Mouse (Mus musculus): ENCODE measurements around the gene Pimreg. TPM values are rescaled to one million over a fixed set of nuclear protein-coding genes. Genes with fewer than 3 reads are reported as not detected.

Pimreg gene
- polyA plus RNA-seq, 1 experiment from 2014 or later = 67.0 TPM

GRCm38 (mm10) chr11:72050895-72051858 lies 9.3 kb downstream of the Pimreg start:
- peaks cover 7% of the 10 kb centered on the region; the same call in 1 of the 2 replicates for H3K4me1 ChIP-seq (ENCODE audit: control insufficient read depth, insufficient read depth, low read length)
- H3K27ac ChIP-seq (ENCODE audit: low read length) = no peak overlapping the region
- peaks cover 4% of the 10 kb centered on the region for H3K36me3 ChIP-seq (ENCODE audit: control insufficient read depth, insufficient read depth)
- WGBS = 3% methylated on average over 45 of the region's 45 CpGs
- peak overlapping the region; percentile 69 for H3K9ac ChIP-seq (ENCODE audit: low read length)
- peak overlapping the region; percentile 56 for H3K4me3 ChIP-seq (ENCODE audit: low read length)
- H3K4me2 ChIP-seq (ENCODE audit: low read depth, low read length) = peak overlapping the region; percentile 89
- peaks cover 8% of the 10 kb centered on the region for H3K27me3 ChIP-seq (ENCODE audit: control insufficient read depth, insufficient read depth, low read length)
- 0 out of 2 replicates have a peak, but pooled peaks have one; percentile 29 for ATAC-seq (replicated peaks; ENCODE audit: extremely low read depth, insufficient read depth, low FRiP score)
- H3K9me3 ChIP-seq (replicated peaks; ENCODE audit: control insufficient read depth, low read length) = no peaks in the 10 kb centered on the region

GRCm38 (mm10) chr11:72052221-72052620 lies 10.4 kb downstream of the Pimreg start:
- peaks cover 8% of the 10 kb centered on the region for H3K27me3 ChIP-seq (ENCODE audit: control insufficient read depth, insufficient read depth, low read length)
- H3K36me3 ChIP-seq (ENCODE audit: control insufficient read depth, insufficient read depth) = no peaks in the 10 kb centered on the region
- H3K9ac ChIP-seq (ENCODE audit: low read length) = no peak overlapping the region
- ATAC-seq (replicated peaks; ENCODE audit: extremely low read depth, insufficient read depth, low FRiP score) = no peak
- peaks cover 7% of the 10 kb centered on the region; the same call in 1 of the 2 replicates for H3K4me1 ChIP-seq (ENCODE audit: control insufficient read depth, insufficient read depth, low read length)
- no peak overlapping the region for H3K4me2 ChIP-seq (ENCODE audit: low read depth, low read length)
- WGBS = 60% methylated on average over 3 of the region's 3 CpGs
- H3K9me3 ChIP-seq (replicated peaks; ENCODE audit: control insufficient read depth, low read length) = no peaks in the 10 kb centered on the region
- no peak overlapping the region for H3K27ac ChIP-seq (ENCODE audit: low read length)
- no peak overlapping the region for H3K4me3 ChIP-seq (ENCODE audit: low read length)

- Histone ChIP-seq H3K27me3 (ENCODE audit: control insufficient read depth, insufficient read depth, low read length) (peaks cover 8% of the 10 kb centered on the region), H3K36me3 (ENCODE audit: control insufficient read depth, insufficient read depth) (no peaks in the 10 kb centered on the region), H3K4me1 (ENCODE audit: control insufficient read depth, insufficient read depth, low read length) (peaks cover 7% of the 10 kb centered on the region; the same call in 1 of the 2 replicates), H3K27ac (ENCODE audit: low read length) (no peak overlapping the region), H3K4me2 (ENCODE audit: low read depth, low read length) (no peak overlapping the region), H3K9me3 (replicated peaks; ENCODE audit: control insufficient read depth, low read length) (no peaks in the 10 kb centered on the region), H3K4me3 (ENCODE audit: low read length) (no peak overlapping the region), H3K9ac (ENCODE audit: low read length) (no peak overlapping the region)
- WGBS = 14% methylated on average over 5 of the region's 5 CpGs
- no peak for ATAC-seq (replicated peaks; ENCODE audit: extremely low read depth, insufficient read depth, low FRiP score)
Measured at GRCm38 (mm10) chr11:72052636-72053035, 10.8 kb downstream of the Pimreg start.

GRCm38 (mm10) chr11:72055176-72055575 lies 13.3 kb downstream of the Pimreg start:
- H3K9ac ChIP-seq (ENCODE audit: low read length) = no peak overlapping the region
- WGBS = 53% methylated on average over 2 of the region's 2 CpGs
- H3K27ac ChIP-seq (ENCODE audit: low read length) = no peak overlapping the region
- no peaks in the 10 kb centered on the region for H3K36me3 ChIP-seq (ENCODE audit: control insufficient read depth, insufficient read depth)
- H3K4me2 ChIP-seq (ENCODE audit: low read depth, low read length) = no peak overlapping the region
- no peak overlapping the region for H3K4me3 ChIP-seq (ENCODE audit: low read length)
- H3K27me3 ChIP-seq (ENCODE audit: control insufficient read depth, insufficient read depth, low read length) = peaks cover 8% of the 10 kb centered on the region; the same call in 1 of the 2 replicates
- no peaks in the 10 kb centered on the region for H3K9me3 ChIP-seq (replicated peaks; ENCODE audit: control insufficient read depth, low read length)
- no peak for ATAC-seq (replicated peaks; ENCODE audit: extremely low read depth, insufficient read depth, low FRiP score)
- peaks cover 7% of the 10 kb centered on the region; the same call in 1 of the 2 replicates for H3K4me1 ChIP-seq (ENCODE audit: control insufficient read depth, insufficient read depth, low read length)

GRCm38 (mm10) chr11:72057166-72057565 lies 15.3 kb downstream of the Pimreg start:
- H3K27ac ChIP-seq (ENCODE audit: low read length) = no peak overlapping the region
- no peaks in the 10 kb centered on the region for H3K36me3 ChIP-seq (ENCODE audit: control insufficient read depth, insufficient read depth)
- no peaks in the 10 kb centered on the region for H3K9me3 ChIP-seq (replicated peaks; ENCODE audit: control insufficient read depth, low read length)
- ATAC-seq (replicated peaks; ENCODE audit: extremely low read depth, insufficient read depth, low FRiP score) = no peak
- WGBS = 60% methylated on average over 3 of the region's 3 CpGs
- no peak overlapping the region for H3K4me2 ChIP-seq (ENCODE audit: low read depth, low read length)
- no peak overlapping the region for H3K4me3 ChIP-seq (ENCODE audit: low read length)
- H3K9ac ChIP-seq (ENCODE audit: low read length) = no peak overlapping the region
- H3K27me3 ChIP-seq (ENCODE audit: control insufficient read depth, insufficient read depth, low read length) = no peaks in the 10 kb centered on the region
- no peaks in the 10 kb centered on the region for H3K4me1 ChIP-seq (ENCODE audit: control insufficient read depth, insufficient read depth, low read length)

- Histone ChIP-seq H3K4me2 (ENCODE audit: low read depth, low read length) (no peak overlapping the region), H3K9me3 (replicated peaks; ENCODE audit: control insufficient read depth, low read length) (peaks cover 16% of the 10 kb centered on the region), H3K27ac (ENCODE audit: low read length) (no peak overlapping the region), H3K4me3 (ENCODE audit: low read length) (no peak overlapping the region), H3K9ac (ENCODE audit: low read length) (no peak overlapping the region), H3K4me1 (ENCODE audit: control insufficient read depth, insufficient read depth, low read length) (no peaks in the 10 kb centered on the region), H3K36me3 (ENCODE audit: control insufficient read depth, insufficient read depth) (no peaks in the 10 kb centered on the region), H3K27me3 (ENCODE audit: control insufficient read depth, insufficient read depth, low read length) (no peaks in the 10 kb centered on the region)
- 71% methylated on average over 9 of the region's 9 CpGs for WGBS
- ATAC-seq (replicated peaks; ENCODE audit: extremely low read depth, insufficient read depth, low FRiP score) = no peak
Measured at GRCm38 (mm10) chr11:72060416-72060815, 18.6 kb downstream of the Pimreg start.

- no peaks in the 10 kb centered on the region for H3K4me1 ChIP-seq (ENCODE audit: control insufficient read depth, insufficient read depth, low read length)
- no peak for ATAC-seq (replicated peaks; ENCODE audit: extremely low read depth, insufficient read depth, low FRiP score)
- no peak overlapping the region for H3K4me3 ChIP-seq (ENCODE audit: low read length)
- no peak overlapping the region for H3K27ac ChIP-seq (ENCODE audit: low read length)
- no peaks in the 10 kb centered on the region for H3K27me3 ChIP-seq (ENCODE audit: control insufficient read depth, insufficient read depth, low read length)
- H3K9ac ChIP-seq (ENCODE audit: low read length) = no peak overlapping the region
- H3K4me2 ChIP-seq (ENCODE audit: low read depth, low read length) = no peak overlapping the region
- H3K9me3 ChIP-seq (replicated peaks; ENCODE audit: control insufficient read depth, low read length) = peaks cover 18% of the 10 kb centered on the region
- no peaks in the 10 kb centered on the region for H3K36me3 ChIP-seq (ENCODE audit: control insufficient read depth, insufficient read depth)
- 57% methylated on average over 13 of the region's 13 CpGs for WGBS
Measured at GRCm38 (mm10) chr11:72061093-72061620, 19.3 kb downstream of the Pimreg start.

GRCm38 (mm10) chr11:72064414-72064813 lies 22.6 kb downstream of the Pimreg start:
- no peaks in the 10 kb centered on the region for H3K27me3 ChIP-seq (ENCODE audit: control insufficient read depth, insufficient read depth, low read length)
- no peaks in the 10 kb centered on the region for H3K4me1 ChIP-seq (ENCODE audit: control insufficient read depth, insufficient read depth, low read length)
- H3K27ac ChIP-seq (ENCODE audit: low read length) = no peak overlapping the region
- no peak overlapping the region for H3K9ac ChIP-seq (ENCODE audit: low read length)
- H3K4me2 ChIP-seq (ENCODE audit: low read depth, low read length) = no peak overlapping the region
- ATAC-seq (replicated peaks; ENCODE audit: extremely low read depth, insufficient read depth, low FRiP score) = no peak
- H3K9me3 ChIP-seq (replicated peaks; ENCODE audit: control insufficient read depth, low read length) = peaks cover 18% of the 10 kb centered on the region
- WGBS = 66% methylated on average over 6 of the region's 6 CpGs
- H3K36me3 ChIP-seq (ENCODE audit: control insufficient read depth, insufficient read depth) = no peaks in the 10 kb centered on the region
- H3K4me3 ChIP-seq (ENCODE audit: low read length) = no peak overlapping the region

- peak; percentile 49; the same call in 1 of the 2 replicates for ATAC-seq (replicated peaks; ENCODE audit: extremely low read depth, insufficient read depth, low FRiP score)
- Histone ChIP-seq H3K9ac (ENCODE audit: low read length) (no peak overlapping the region), H3K27ac (ENCODE audit: low read length) (0 out of 2 replicates have a peak overlapping the region, but pooled peaks have one; percentile 23), H3K36me3 (ENCODE audit: control insufficient read depth, insufficient read depth) (no peaks in the 10 kb centered on the region), H3K27me3 (ENCODE audit: control insufficient read depth, insufficient read depth, low read length) (no peaks in the 10 kb centered on the region), H3K4me1 (ENCODE audit: control insufficient read depth, insufficient read depth, low read length) (no peaks in the 10 kb centered on the region), H3K9me3 (replicated peaks; ENCODE audit: control insufficient read depth, low read length) (peaks cover 18% of the 10 kb centered on the region), H3K4me3 (ENCODE audit: low read length) (no peak overlapping the region), H3K4me2 (ENCODE audit: low read depth, low read length) (no peak overlapping the region)
- WGBS = 64% methylated on average over 8 of the region's 8 CpGs
Measured at GRCm38 (mm10) chr11:72065103-72065502, 23.3 kb downstream of the Pimreg start.
